Mouse (Mus musculus) Patski (cell line): ENCODE data around the gene Gpc3. TPM values are rescaled to one million over a fixed set of nuclear protein-coding genes. Genes with fewer than 3 reads are reported as not detected.

Experiments
- ATAC-seq: fragments of 100-300 bp; one replicate; pipeline ENCODE4 v1.8.0; 2021
- CTCF ChIA-PET: fragments of 350-600 bp; sonication (Branson Sonifier 250); formaldehyde crosslinking; loops from one replicate; lab custom pipeline; 2022; ENCODE audit warnings: inconsistent platforms; lab: Charles Lee
- POLR2A ChIA-PET: fragments of 350-600 bp; sonication (Branson Sonifier 250); formaldehyde crosslinking; loops from one replicate; lab custom pipeline; 2022; ENCODE audit warnings: antibody characterized with exemption, inconsistent platforms; lab: Charles Lee
- DNase-seq: peaks from one replicate; pipeline ENCODE4 v3.0.0-alpha.2; 2011; ENCODE audit warnings: low read depth, low spot score
- H3K27me3 ChIP-seq: fragments of 371-371 bp; one replicate; pipeline ENCODE4 v1.5.1; 2021
- CTCF ChIP-seq: fragments of 100-300 bp; IDR thresholded peaks from one replicate; pipeline ENCODE4 v1.5.1; 2021
- in situ Hi-C: fragments of 300-500 bp; cut with MboI; formaldehyde crosslinking; loops from 3 replicates; pipeline ENCODE4 v1.11.1; 2018; ENCODE audit warnings: low pct_unique_long_range_greater_than_20kb, mixed read lengths
- polyA plus RNA-seq: library from polyadenylated mRNA; unstranded; gene quantifications from one replicate; pipeline ENCODE4 v1.2.3, GENCODE M21; 2021

Gpc3 gene
- polyA plus RNA-seq, 1 experiment from 2014 or later, result 8.0 TPM

DNA sequence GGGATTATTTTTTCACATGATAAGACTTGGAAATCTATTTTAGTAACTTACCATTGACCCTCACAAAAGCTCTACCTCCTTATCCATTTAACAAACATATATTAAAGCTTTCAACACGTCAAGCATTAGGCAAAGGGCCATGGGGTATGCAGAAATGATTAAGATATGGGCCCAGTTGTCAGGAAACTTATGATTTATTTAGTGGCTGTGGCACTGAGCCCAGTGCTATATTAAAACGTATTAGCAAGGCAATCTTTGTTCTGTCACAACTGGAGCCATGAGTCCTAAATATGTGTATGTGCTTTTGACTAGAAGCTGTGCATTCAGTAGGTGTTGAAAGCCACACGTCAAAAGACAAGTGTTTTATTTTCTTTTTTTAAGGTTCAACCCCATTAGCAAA lies 109.9 kb downstream of the Gpc3 start:
- ChIA-PET CTCF (no interaction called here), POLR2A (no interaction called here)
- no peak for DNase-seq
- in situ Hi-C loops, result no loop called here
- peaks cover 80% of the 10 kb centered on the region for H3K27me3 ChIP-seq
- ATAC-seq, result no peak
- TF ChIP-seq CTCF, result no peak

DNA sequence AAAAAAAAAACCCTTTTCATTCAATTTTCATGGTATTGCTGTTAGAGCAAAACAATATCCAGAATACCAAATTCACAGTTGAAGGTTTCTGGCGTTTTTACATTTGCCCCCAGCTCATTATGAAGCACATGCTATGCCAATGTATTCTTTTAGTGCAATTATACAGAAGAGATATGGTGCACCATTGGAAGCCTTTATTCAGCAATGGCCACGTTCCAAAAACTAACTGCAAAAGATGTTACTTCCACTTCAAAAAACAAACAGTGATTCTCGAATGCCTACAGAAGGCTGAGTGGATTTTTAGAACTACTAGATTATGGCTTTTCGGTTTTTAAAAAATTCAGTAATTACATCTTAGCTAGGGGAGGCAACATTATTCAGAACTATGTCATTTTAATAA lies 124.3 kb downstream of the Gpc3 start:
- in situ Hi-C loops, result no loop called here
- POLR2A ChIA-PET, result no interaction called here
- TF ChIP-seq CTCF, result no peak
- H3K27me3 ChIP-seq, result peaks cover 72% of the 10 kb centered on the region
- no peak for DNase-seq
- no peak for ATAC-seq
- CTCF ChIA-PET, result interaction anchor here (1.0 kb wide), 1 partner anchor 10 kb away, joined by 4 read pairs; no protein-coding TSS in a partner anchor

DNA sequence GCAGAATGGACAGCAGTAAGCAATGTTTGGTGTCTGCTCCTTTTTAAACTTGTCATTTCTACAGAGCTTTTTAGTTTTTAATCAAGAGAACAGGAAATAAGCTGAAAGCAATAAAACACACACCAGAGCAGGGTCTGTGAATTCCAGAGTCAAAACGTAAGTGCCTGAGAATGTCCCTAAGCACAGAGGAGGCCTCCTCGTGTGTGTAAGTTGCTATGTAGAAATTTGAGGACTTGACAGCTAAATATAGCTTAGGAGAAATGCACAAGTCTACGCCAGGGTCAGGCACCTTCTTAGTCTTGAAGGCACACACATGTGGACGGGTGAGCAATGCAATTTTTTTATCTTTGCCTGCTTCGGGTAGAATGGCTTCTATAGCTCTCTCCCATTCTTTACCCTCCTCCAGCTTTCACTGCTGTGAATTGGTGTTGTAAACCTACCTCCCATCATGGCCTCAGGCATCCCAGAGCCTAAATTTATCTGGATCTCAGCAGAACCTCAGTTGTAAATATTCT lies 158.6 kb downstream of the Gpc3 start:
- in situ Hi-C loops, result no loop called here
- ChIA-PET CTCF (interaction anchor here (1.5 to 2.2 kb wide), 3 partner anchors 9 to 18 kb away, joined by 3 to 6 read pairs (median 4); no protein-coding TSS in a partner anchor), POLR2A (no interaction called here)
- H3K27me3 ChIP-seq, result peaks cover 49% of the 10 kb centered on the region
- no peak for ATAC-seq
- DNase-seq, result no peak
- no peak for TF ChIP-seq CTCF

DNA sequence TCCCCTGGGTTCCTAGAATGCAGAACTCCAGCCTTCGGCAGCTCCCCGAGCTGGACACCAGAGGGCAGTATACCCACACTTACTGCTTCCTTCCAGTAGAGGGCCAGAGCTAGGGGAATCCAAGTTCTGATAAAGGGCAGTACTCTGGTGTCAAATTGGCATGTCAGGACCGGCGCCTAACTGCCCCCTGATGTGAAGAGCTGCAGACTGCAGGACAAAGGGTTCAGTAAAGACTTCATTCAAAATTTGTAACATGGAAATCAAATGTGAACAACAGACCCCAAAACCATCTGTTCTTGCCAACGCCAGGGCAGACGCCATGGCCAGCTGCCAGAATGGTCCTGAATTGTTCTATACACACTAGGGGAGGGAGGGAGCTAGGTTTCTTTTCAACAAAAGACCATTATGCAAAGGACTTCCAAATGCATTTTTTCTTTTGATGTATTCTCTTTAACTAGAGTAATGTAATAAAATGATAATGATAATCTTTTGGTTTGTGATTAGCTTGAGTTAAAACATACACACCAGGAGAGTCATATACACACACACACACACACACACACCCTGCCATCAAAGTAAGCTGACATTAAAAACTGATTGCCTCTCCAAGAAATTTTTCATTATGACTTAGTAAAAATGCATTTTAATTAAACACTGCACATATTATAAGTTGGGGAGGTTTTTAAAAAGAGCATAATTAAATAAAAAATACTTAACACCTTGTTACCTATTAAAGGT lies 160.1 kb downstream of the Gpc3 start:
- DNase-seq (peak; percentile 6), ATAC-seq (peak; percentile 57)
- peak; percentile 98 for TF ChIP-seq CTCF
- peaks cover 52% of the 10 kb centered on the region for H3K27me3 ChIP-seq
- ChIA-PET POLR2A (no interaction called here), CTCF (interaction anchor here (0.7 to 2.2 kb wide), 8 partner anchors 10 to 234 kb away, joined by 3 to 6 read pairs (median 4); no protein-coding TSS in a partner anchor)
- in situ Hi-C loops, result loop anchor here (5.0 kb wide), 1 partner anchor 264 kb away; no protein-coding TSS in a partner anchor

DNA sequence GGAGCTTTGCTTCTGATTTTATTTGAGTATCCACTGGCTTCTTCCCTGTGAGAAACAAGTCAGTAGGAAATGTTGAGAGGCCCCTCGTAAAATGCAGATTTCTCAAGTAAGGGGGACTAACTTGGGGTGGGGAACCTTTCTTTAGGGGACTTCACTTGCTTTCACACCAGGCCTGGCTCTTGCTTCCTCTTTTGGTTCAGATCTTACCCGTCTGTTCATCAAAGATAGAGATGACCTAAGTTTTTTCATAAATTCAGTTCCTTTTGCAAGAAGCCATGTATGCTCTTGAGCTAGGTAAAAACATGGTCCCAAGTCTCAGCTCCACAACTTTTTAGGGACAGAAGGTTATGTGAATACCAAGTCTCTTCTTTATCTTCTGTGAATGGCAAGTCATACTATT lies 164.6 kb downstream of the Gpc3 start:
- POLR2A ChIA-PET, result no interaction called here
- no peak for ATAC-seq
- in situ Hi-C loops, result no loop called here
- CTCF ChIA-PET, result no interaction called here
- no peak for TF ChIP-seq CTCF
- H3K27me3 ChIP-seq, result peaks cover 54% of the 10 kb centered on the region
- no peak for DNase-seq

DNA sequence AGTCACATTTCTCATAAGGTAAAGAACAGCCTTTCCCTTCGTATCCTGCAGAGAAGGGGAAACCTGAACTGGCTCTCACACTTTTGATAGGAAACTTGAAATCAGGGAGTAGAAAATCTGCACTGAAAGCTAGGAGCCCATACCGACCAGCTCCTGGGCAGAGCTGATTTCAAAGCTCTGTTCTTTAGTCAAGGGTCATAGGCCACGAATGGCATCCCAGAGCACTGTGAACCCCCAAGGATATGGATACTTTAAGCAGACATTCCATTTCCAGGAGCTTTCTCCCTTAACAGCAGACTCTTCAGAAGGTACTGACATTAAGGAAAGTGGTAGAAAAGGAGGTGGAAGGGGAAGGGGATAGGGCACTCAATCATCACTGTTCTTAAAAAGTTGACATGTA lies 165.3 kb downstream of the Gpc3 start:
- POLR2A ChIA-PET, result no interaction called here
- peaks cover 58% of the 10 kb centered on the region for H3K27me3 ChIP-seq
- no peak for TF ChIP-seq CTCF
- no peak for ATAC-seq
- in situ Hi-C loops, result no loop called here
- DNase-seq, result no peak
- CTCF ChIA-PET, result no interaction called here

DNA sequence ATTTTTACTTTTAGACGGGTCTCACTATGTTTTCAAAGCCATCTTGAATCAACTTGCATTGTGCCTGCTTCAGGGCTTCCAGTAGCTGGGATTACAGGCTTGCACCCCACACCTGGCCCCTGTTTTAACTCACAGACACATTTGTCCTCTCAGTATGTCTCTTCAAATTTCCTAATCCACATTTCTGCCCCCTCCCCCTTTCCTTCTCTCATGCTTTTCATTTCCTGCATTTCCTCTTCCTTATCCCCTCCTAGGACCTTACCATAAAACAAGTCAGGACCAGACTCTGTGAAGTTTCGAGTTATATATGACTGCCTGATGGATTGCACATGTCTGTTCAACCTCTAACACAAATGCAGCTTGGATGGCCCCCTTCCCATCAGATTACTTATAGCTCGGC lies 167.2 kb downstream of the Gpc3 start:
- no peak for TF ChIP-seq CTCF
- POLR2A ChIA-PET, result no interaction called here
- CTCF ChIA-PET, result no interaction called here
- H3K27me3 ChIP-seq, result peaks cover 61% of the 10 kb centered on the region
- DNase-seq, result no peak
- ATAC-seq, result no peak
- in situ Hi-C loops, result no loop called here

DNA sequence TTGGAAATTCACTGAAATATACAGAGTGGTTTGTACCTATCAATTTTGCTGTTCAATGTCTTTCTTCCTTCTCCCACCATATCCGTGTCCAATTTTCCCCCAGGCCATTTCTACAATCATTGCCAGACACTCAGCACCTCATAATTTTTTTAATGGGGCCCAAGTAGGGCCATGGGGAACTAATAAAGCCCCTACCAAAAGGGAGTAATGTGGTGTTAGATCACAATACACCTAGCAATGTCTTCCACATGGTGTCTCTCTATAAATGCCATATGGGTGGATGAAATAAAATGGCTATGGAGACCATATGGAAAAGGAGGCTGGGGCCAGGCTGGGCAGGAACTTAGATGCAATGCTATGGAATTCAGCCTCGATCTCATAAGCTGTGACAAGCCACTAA lies 168.8 kb downstream of the Gpc3 start:
- DNase-seq (no peak), ATAC-seq (no peak)
- H3K27me3 ChIP-seq, result peaks cover 66% of the 10 kb centered on the region
- TF ChIP-seq CTCF, result no peak
- in situ Hi-C loops, result no loop called here
- ChIA-PET CTCF (no interaction called here), POLR2A (no interaction called here)

DNA sequence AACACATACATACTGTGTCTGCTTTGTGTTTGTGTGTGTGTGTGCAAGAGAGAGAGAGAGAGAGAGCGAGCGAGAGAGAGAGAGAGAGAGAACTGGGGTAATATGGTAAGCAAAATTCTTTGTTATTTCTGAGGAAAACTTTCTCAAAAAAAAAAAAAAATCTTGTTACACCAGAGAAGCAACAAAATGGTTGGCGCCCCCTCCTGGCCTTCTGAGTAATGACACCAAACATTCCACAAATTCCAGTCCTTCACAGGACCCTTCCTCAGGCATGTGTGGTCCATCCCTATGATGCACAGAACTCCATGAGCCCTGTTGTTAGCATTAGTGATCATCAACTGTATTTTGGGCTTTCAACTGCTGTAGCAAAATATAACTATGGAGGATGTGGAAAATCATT lies 172.0 kb downstream of the Gpc3 start:
- peaks cover 66% of the 10 kb centered on the region for H3K27me3 ChIP-seq
- no peak for ATAC-seq
- in situ Hi-C loops, result no loop called here
- POLR2A ChIA-PET, result interaction anchor here (0.6 kb wide), 1 partner anchor 10 kb away, joined by 3 read pairs; no protein-coding TSS in a partner anchor
- no peak for DNase-seq
- CTCF ChIA-PET, result interaction anchor here (1.3 to 1.6 kb wide), 2 partner anchors 13 to 14 kb away, joined by 4 to 6 read pairs; no protein-coding TSS in a partner anchor
- peak; percentile 58 for TF ChIP-seq CTCF

DNA sequence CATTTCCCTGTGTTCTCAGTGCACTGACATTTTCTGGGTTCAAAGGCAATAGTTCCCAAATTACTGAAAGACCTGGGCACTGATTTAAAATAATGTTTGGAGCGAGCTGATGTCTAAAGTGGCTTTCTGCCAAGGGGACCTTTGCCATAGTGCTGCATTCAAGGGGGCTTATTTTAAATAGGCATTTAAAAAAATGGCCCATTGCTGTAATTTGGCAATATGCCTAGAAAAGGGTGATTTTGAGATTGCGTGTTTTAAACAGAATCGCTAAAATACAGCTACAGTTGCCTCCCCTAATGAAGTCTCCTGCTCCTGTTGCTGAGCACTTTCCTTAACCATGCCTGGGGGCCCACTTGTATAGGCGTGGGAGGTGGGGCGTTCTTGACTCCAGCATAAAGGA lies 174.3 kb downstream of the Gpc3 start:
- peaks cover 73% of the 10 kb centered on the region for H3K27me3 ChIP-seq
- ChIA-PET CTCF (no interaction called here), POLR2A (no interaction called here)
- in situ Hi-C loops, result no loop called here
- TF ChIP-seq CTCF, result no peak
- DNase-seq, result no peak
- ATAC-seq, result no peak

DNA sequence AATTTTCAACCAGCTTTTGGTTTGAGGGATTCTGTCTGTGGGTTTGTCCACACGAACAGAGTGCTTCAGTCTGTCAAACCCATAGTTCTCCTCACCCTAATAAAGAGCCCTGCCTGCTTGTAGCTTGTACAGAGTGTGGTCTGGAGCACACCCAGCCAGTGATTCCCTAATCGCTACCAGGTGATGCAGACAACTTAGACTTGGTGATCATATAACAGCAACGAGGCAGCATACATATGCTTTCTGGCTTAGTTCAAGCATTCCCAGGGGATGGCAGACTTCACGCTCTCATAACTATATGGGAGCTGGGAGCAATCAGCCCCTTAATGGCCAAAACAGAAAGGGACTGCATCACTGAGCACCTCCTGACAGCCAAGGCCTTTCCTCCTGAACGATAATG lies 188.1 kb downstream of the Gpc3 start:
- CTCF ChIA-PET, result no interaction called here
- in situ Hi-C loops, result no loop called here
- no peak for TF ChIP-seq CTCF
- ATAC-seq (no peak), DNase-seq (no peak)
- POLR2A ChIA-PET, result no interaction called here
- H3K27me3 ChIP-seq, result peaks cover 72% of the 10 kb centered on the region
